Mouse (Mus musculus): ENCODE measurements at regions not wholly inside any gene's neighbourhood (a gene's known extent, or its start where the extent isn't known, plus 50 kb on each side); places are given as distances from the start of the nearest gene placed in this dataset.

DNA sequence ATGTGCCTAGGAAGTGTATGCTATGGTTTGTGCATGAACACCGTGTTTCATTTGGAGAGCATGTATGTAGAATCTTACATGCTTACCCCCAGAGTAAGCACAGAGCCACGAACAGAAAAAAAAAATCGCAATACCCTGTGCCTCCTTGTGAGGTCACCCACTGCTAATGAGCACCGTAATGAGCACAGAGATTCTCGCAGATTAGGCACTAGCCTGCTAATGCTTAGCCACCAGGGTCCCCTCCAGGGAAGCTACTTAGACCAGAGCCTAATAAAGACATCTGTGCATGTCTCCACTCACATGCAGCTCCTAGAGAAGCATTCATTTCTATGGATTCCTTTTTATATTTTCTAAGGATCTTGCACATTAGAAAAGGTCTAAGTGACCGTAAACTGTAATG, 780.8 kb downstream of the Nr2f2 start:
- TF ChIP-seq CTCF (IDR thresholded peaks at IDR 0.05; ENCODE audit: low read depth) (no peak), EP300 (IDR thresholded peaks at IDR 0.05; ENCODE audit: low read depth) (no peak)
